In the genomic region with DNA sequence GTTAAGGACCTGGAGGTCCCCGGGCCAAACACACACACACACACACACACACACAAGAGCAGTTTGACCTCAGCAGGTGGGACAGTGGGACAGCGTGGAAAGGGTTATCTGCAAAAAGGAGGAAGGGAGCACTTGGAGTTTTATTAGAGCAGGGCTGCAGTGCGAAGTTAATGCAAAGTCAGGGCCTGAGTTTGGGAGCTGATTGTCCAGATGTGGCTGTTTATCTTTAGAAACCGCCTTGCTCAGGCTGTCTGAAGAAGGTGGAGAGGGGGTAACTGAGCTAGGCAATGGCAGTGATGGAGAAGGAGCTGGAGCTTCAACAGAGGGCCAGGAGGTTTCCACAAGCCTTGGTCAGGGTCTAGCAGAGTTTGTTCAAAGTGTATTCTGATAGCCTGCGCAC, we compare ENCODE assay signal across 21 mouse cellular contexts. TPM values are rescaled to one million over a fixed set of nuclear protein-coding genes. Genes with fewer than 3 reads are reported as not detected.
DNase-seq lines count a peak whose midpoint lies in the region; ATAC-seq and TF ChIP-seq lines count a peak whose summit lies in the region.
"Had no signal": no experiment of that assay in that cellular context is flagged by ENCODE, and none has a peak within 500 bp of the region (broad histone marks: within the 10 kb centered on the region; RNA-seq: fewer than 3 reads in every experiment).

No protein-coding gene starts in this region.

- peak in 1 of 2 experiments; percentile 53; a peak in 2 of 4 replicates for TF ChIP-seq EP300 in MEL (IDR thresholded peaks at IDR 0.05; ENCODE audit: low read depth in 1 of 2, low read length in 2 of 2)
- TF ChIP-seq EP300 in liver, postnatal 0 days (IDR thresholded peaks at IDR 0.05; ENCODE audit: low read depth) = peak; percentile 37; the same call in 1 of the 2 replicates

- H3K27me3 ChIP-seq in MEL (ENCODE audit: control insufficient read depth in 1 of 2, insufficient read depth in 2 of 2, low read length in 2 of 2) = no peaks in the 10 kb centered on the region
- H3K27me3 ChIP-seq in liver, embryonic 13.5 days = no peaks in the 10 kb centered on the region
- H3K27me3 ChIP-seq in liver, postnatal 0 days (ENCODE audit: insufficient read depth, low read length) = no peaks in the 10 kb centered on the region
- no peaks in the 10 kb centered on the region for H3K27me3 ChIP-seq in forebrain, embryonic 15.5 days
- H3K27me3 ChIP-seq: CH12.LX; heart, embryonic 13.5 days; hindbrain, embryonic 13.5 days had no signal

- H3K36me3 ChIP-seq in MEL (ENCODE audit: control insufficient read depth in 1 of 2, insufficient read depth in 2 of 2, low read length in 2 of 2) = peaks cover 1 to 8% of the 10 kb centered on the region in 2 experiments; a peak in 2 of 4 replicates
- H3K36me3 ChIP-seq in liver, embryonic 13.5 days = peaks cover 32% of the 10 kb centered on the region
- peaks cover 24% of the 10 kb centered on the region for H3K36me3 ChIP-seq in liver, postnatal 0 days (replicated peaks; ENCODE audit: insufficient read depth, low read length)
- peaks cover 46% of the 10 kb centered on the region for H3K36me3 ChIP-seq in forebrain, embryonic 15.5 days

- H3K9ac ChIP-seq in MEL (ENCODE audit: control insufficient read depth, low read depth, low read length, poor library complexity, severe bottlenecking) = no peak overlapping the region
- no peak overlapping the region; the same call in 1 of the 2 replicates for H3K9ac ChIP-seq in liver, embryonic 13.5 days
- H3K9ac ChIP-seq in liver, postnatal 0 days (replicated peaks) = no peak overlapping the region
- no peak overlapping the region for H3K9ac ChIP-seq in forebrain, embryonic 15.5 days (replicated peaks)
- H3K9ac ChIP-seq: heart, embryonic 13.5 days; hindbrain, embryonic 13.5 days had no signal

- no peak overlapping the region for H3K27ac ChIP-seq in MEL (ENCODE audit: control insufficient read depth, low read depth, low read length)
- peak overlapping the region; percentile 73 for H3K27ac ChIP-seq in liver, embryonic 13.5 days
- no peak overlapping the region for H3K27ac ChIP-seq in liver, postnatal 0 days (ENCODE audit: low read depth)
- H3K27ac ChIP-seq in forebrain, embryonic 15.5 days (replicated peaks) = no peak overlapping the region
- H3K27ac ChIP-seq: embryonic facial prominence, embryonic 10.5 days; gastrocnemius, adult 2 months; heart, embryonic 13.5 days; hindbrain, embryonic 13.5 days; hindbrain, postnatal 0 days had no signal

- ATAC-seq in erythroid progenitor cell, adult 5-6 weeks (replicated peaks; ENCODE audit: low FRiP score, poor library complexity, severe bottlenecking) = peak; percentile 67
- ATAC-seq in liver, embryonic 13.5 days (ENCODE audit: low read depth) = peak; percentile 81
- ATAC-seq in liver, postnatal 0 days = peak; percentile 65
- no peak for ATAC-seq in forebrain, embryonic 15.5 days (replicated peaks)
- ATAC-seq: hindbrain, postnatal 0 days had no signal

- TF ChIP-seq POLR2A in MEL (IDR thresholded peaks at IDR 0.05; ENCODE audit: control insufficient read depth in 1 of 2, insufficient read depth in 1 of 2, low read depth in 1 of 2, low read length in 2 of 2, poor library complexity in 1 of 2) = no peak

- no peak overlapping the region for H3K4me3 ChIP-seq in MEL (ENCODE audit: control insufficient read depth in 1 of 2, insufficient read depth in 1 of 2, low read depth in 2 of 2, low read length in 2 of 2)
- no peak overlapping the region for H3K4me3 ChIP-seq in liver, embryonic 13.5 days (replicated peaks)
- H3K4me3 ChIP-seq in liver, postnatal 0 days (ENCODE audit: low read depth, low read length) = no peak overlapping the region
- no peak overlapping the region for H3K4me3 ChIP-seq in forebrain, embryonic 15.5 days
- H3K4me3 ChIP-seq: embryonic facial prominence, embryonic 10.5 days; erythroblast, embryonic 14.5 days; gastrocnemius, adult 2 months; heart, embryonic 13.5 days; hindbrain, embryonic 13.5 days had no signal

- no peak for TF ChIP-seq CTCF in MEL (IDR thresholded peaks at IDR 0.05 in 2 of 3, conservative IDR thresholded peaks at IDR 0.05 in 1 of 3; ENCODE audit: control insufficient read depth in 1 of 3, insufficient read depth in 1 of 3, low read depth in 2 of 3, low read length in 3 of 3, poor library complexity in 1 of 3, severe bottlenecking in 1 of 3)
- no peak for TF ChIP-seq CTCF in liver, postnatal 0 days (IDR thresholded peaks at IDR 0.05; ENCODE audit: low read depth)

- DNase-seq in MEL (ENCODE audit: low read depth, low spot score) = peak; percentile 55
- DNase-seq in liver, embryonic 13.5 days = peak; percentile 48
- DNase-seq in liver, postnatal 0 days = no peak
- DNase-seq in neural tube, embryonic 10.5 days (ENCODE audit: extremely low spot score, low spot score) = no peak
- DNase-seq in layer of hippocampus, adult 11-12 months (ENCODE audit: low spot score) = no peak
- DNase-seq in cerebellum, postnatal 10 days = no peak
- DNase-seq: adrenal gland, adult 8-10 months; cerebellum, adult 11-12 months; cerebellum, adult 9-10 months; cerebellum, postnatal 36 days; gastrocnemius, adult 2 months; gastrocnemius, postnatal 25 days; heart, postnatal 36 days had no signal

- H3K9me3 ChIP-seq in MEL (replicated peaks; ENCODE audit: insufficient read depth, low read length) = no peaks in the 10 kb centered on the region
- H3K9me3 ChIP-seq in liver, embryonic 13.5 days (replicated peaks) = no peaks in the 10 kb centered on the region
- no peaks in the 10 kb centered on the region for H3K9me3 ChIP-seq in liver, postnatal 0 days (ENCODE audit: low read length)
- no peaks in the 10 kb centered on the region for H3K9me3 ChIP-seq in forebrain, embryonic 15.5 days
- H3K9me3 ChIP-seq: embryonic facial prominence, embryonic 10.5 days; heart, embryonic 13.5 days; hindbrain, embryonic 13.5 days had no signal

- peak overlapping the region; percentile 14; the same call in 1 of the 2 replicates for H3K4me2 ChIP-seq in liver, embryonic 13.5 days
- no peak overlapping the region for H3K4me2 ChIP-seq in liver, postnatal 0 days (ENCODE audit: low read depth, low read length)
- no peak overlapping the region for H3K4me2 ChIP-seq in forebrain, embryonic 15.5 days (replicated peaks)
- H3K4me2 ChIP-seq: heart, embryonic 13.5 days; hindbrain, embryonic 13.5 days had no signal

- TF ChIP-seq RAD21 in MEL (IDR thresholded peaks at IDR 0.05; ENCODE audit: low read depth, low read length) = no peak

- H3K79me2 ChIP-seq in MEL (ENCODE audit: control insufficient read depth, insufficient read depth, low read length, poor library complexity) = peaks cover 2% of the 10 kb centered on the region; the same call in 1 of the 2 replicates

- 41% methylated on average over 5 of the region's 5 CpGs for WGBS in liver, embryonic 13.5 days (ENCODE audit: insufficient replicate concordance)
- 63% methylated on average over 5 of the region's 5 CpGs for WGBS in liver, postnatal 0 days (ENCODE audit: insufficient replicate concordance)
- 86% methylated on average over 5 of the region's 5 CpGs for WGBS in forebrain, embryonic 15.5 days

- H3K4me1 ChIP-seq in MEL (ENCODE audit: control insufficient read depth in 1 of 2, insufficient read depth in 2 of 2, low read length in 2 of 2) = peaks cover 4 to 10% of the 10 kb centered on the region in 2 experiments
- peaks cover 44% of the 10 kb centered on the region for H3K4me1 ChIP-seq in liver, embryonic 13.5 days (replicated peaks)
- H3K4me1 ChIP-seq in liver, postnatal 0 days (ENCODE audit: insufficient read depth) = peaks cover 7% of the 10 kb centered on the region
- H3K4me1 ChIP-seq in forebrain, embryonic 15.5 days = peaks cover 11% of the 10 kb centered on the region

RNA-seq across cellular contexts. Expression of gene Spcs1, which starts 5.3 kb away (rescaled TPM):
- total RNA-seq in MEL (2012; rRNA removed) = 165 and 208 TPM in 2 replicates
- polyA plus RNA-seq in MEL (2012; ENCODE audit: insufficient read depth in 1 of 2, insufficient read length in 2 of 2, low read depth in 1 of 2, low replicate concordance in 2 of 2, missing spikeins in 1 of 2) = 100 to 1,000 TPM; 188 to 419 TPM
- 77.8 and 139 TPM in 2 replicates for total RNA-seq in erythroid progenitor cell, adult 5-6 weeks (2015; ENCODE audit: low replicate concordance)
- 41.7 and 80.6 TPM in 2 replicates for total RNA-seq in erythroid progenitor cell, adult 5-6 weeks (2017; ENCODE audit: low replicate concordance)
- 306 and 325 TPM in 2 replicates for polyA plus RNA-seq in liver, embryonic 13.5 days (2015; fragmentation: Nextera tagmentation; extraction: Ambion mirVana)
- polyA plus RNA-seq in liver, postnatal 0 days (2015; fragmentation: Nextera tagmentation; extraction: Ambion mirVana) = 346 and 365 TPM in 2 replicates
- 284 and 296 TPM in 2 replicates for polyA plus RNA-seq in forebrain, embryonic 15.5 days (2015; fragmentation: Nextera tagmentation; extraction: Ambion mirVana)

RNA-seq across cellular contexts. Expression of gene Glt8d1, which starts 5.6 kb away (rescaled TPM):
- 14.7 and 15.6 TPM in 2 replicates for total RNA-seq in MEL (2012; rRNA removed)
- 10 to 100 TPM in 1 of 2 experiments, not detected in 1; 19.2 TPM for polyA plus RNA-seq in MEL (2012; ENCODE audit: insufficient read depth in 1 of 2, insufficient read length in 2 of 2, low read depth in 1 of 2, low replicate concordance in 2 of 2, missing spikeins in 1 of 2)
- 21.0 and 37.8 TPM in 2 replicates for total RNA-seq in erythroid progenitor cell, adult 5-6 weeks (2015; ENCODE audit: low replicate concordance)
- 7.1 and 16.7 TPM in 2 replicates for total RNA-seq in erythroid progenitor cell, adult 5-6 weeks (2017; ENCODE audit: low replicate concordance)
- 20.3 and 21.5 TPM in 2 replicates for polyA plus RNA-seq in liver, embryonic 13.5 days (2015; fragmentation: Nextera tagmentation; extraction: Ambion mirVana)
- polyA plus RNA-seq in liver, postnatal 0 days (2015; fragmentation: Nextera tagmentation; extraction: Ambion mirVana) = 9.4 TPM in 2 replicates
- 50.5 and 53.3 TPM in 2 replicates for polyA plus RNA-seq in forebrain, embryonic 15.5 days (2015; fragmentation: Nextera tagmentation; extraction: Ambion mirVana)

RNA-seq across cellular contexts. Expression of gene Pbrm1, which starts 12.2 kb away (rescaled TPM):
- total RNA-seq in MEL (2012; rRNA removed) = 28.7 and 31.1 TPM in 2 replicates
- 10 to 100 TPM; 32.4 to 62.0 TPM for polyA plus RNA-seq in MEL (2012; ENCODE audit: insufficient read depth in 1 of 2, insufficient read length in 2 of 2, low read depth in 1 of 2, low replicate concordance in 2 of 2, missing spikeins in 1 of 2)
- total RNA-seq in erythroid progenitor cell, adult 5-6 weeks (2015; ENCODE audit: low replicate concordance) = 137 and 157 TPM in 2 replicates
- total RNA-seq in erythroid progenitor cell, adult 5-6 weeks (2017; ENCODE audit: low replicate concordance) = 163 and 194 TPM in 2 replicates
- polyA plus RNA-seq in liver, embryonic 13.5 days (2015; fragmentation: Nextera tagmentation; extraction: Ambion mirVana) = 65.7 and 72.4 TPM in 2 replicates
- 31.0 and 33.2 TPM in 2 replicates for polyA plus RNA-seq in liver, postnatal 0 days (2015; fragmentation: Nextera tagmentation; extraction: Ambion mirVana)
- 165 and 166 TPM in 2 replicates for polyA plus RNA-seq in forebrain, embryonic 15.5 days (2015; fragmentation: Nextera tagmentation; extraction: Ambion mirVana)

RNA-seq across cellular contexts. Expression of gene Gnl3, which starts 12.2 kb away (rescaled TPM):
- total RNA-seq in MEL (2012; rRNA removed) = 217 and 257 TPM in 2 replicates
- 100 to 1,000 TPM; 151 to 332 TPM for polyA plus RNA-seq in MEL (2012; ENCODE audit: insufficient read depth in 1 of 2, insufficient read length in 2 of 2, low read depth in 1 of 2, low replicate concordance in 2 of 2, missing spikeins in 1 of 2)
- total RNA-seq in erythroid progenitor cell, adult 5-6 weeks (2015; ENCODE audit: low replicate concordance) = 53.7 and 58.0 TPM in 2 replicates
- total RNA-seq in erythroid progenitor cell, adult 5-6 weeks (2017; ENCODE audit: low replicate concordance) = 33.6 and 40.5 TPM in 2 replicates
- polyA plus RNA-seq in liver, embryonic 13.5 days (2015; fragmentation: Nextera tagmentation; extraction: Ambion mirVana) = 133 and 159 TPM in 2 replicates
- polyA plus RNA-seq in liver, postnatal 0 days (2015; fragmentation: Nextera tagmentation; extraction: Ambion mirVana) = 67.4 and 71.9 TPM in 2 replicates
- 60.2 and 62.4 TPM in 2 replicates for polyA plus RNA-seq in forebrain, embryonic 15.5 days (2015; fragmentation: Nextera tagmentation; extraction: Ambion mirVana)

RNA-seq across cellular contexts. Expression of gene Nek4, which starts 55.6 kb away (rescaled TPM):
- total RNA-seq in MEL (2012; rRNA removed) = 16.6 and 18.4 TPM in 2 replicates
- 10 to 100 TPM in 1 of 2 experiments, not detected in 1; 19.3 TPM for polyA plus RNA-seq in MEL (2012; ENCODE audit: insufficient read depth in 1 of 2, insufficient read length in 2 of 2, low read depth in 1 of 2, low replicate concordance in 2 of 2, missing spikeins in 1 of 2)
- 0.36 and 2.9 TPM in 2 replicates for total RNA-seq in erythroid progenitor cell, adult 5-6 weeks (2015; ENCODE audit: low replicate concordance)
- 1.8 and 2.2 TPM in 2 replicates for total RNA-seq in erythroid progenitor cell, adult 5-6 weeks (2017; ENCODE audit: low replicate concordance)
- 5.6 and 6.7 TPM in 2 replicates for polyA plus RNA-seq in liver, embryonic 13.5 days (2015; fragmentation: Nextera tagmentation; extraction: Ambion mirVana)
- polyA plus RNA-seq in liver, postnatal 0 days (2015; fragmentation: Nextera tagmentation; extraction: Ambion mirVana) = 2.8 and 3.1 TPM in 2 replicates
- polyA plus RNA-seq in forebrain, embryonic 15.5 days (2015; fragmentation: Nextera tagmentation; extraction: Ambion mirVana) = 16.7 and 17.3 TPM in 2 replicates

Comparison
In these comparisons a context has a peak if more than half of its experiments do, and no peak if none do; other contexts are left out.
1. DNase-seq: peak in MEL (single experiment) and liver, embryonic 13.5 days (single experiment); none in liver, postnatal 0 days (single experiment), neural tube, embryonic 10.5 days (single experiment), layer of hippocampus, adult 11-12 months (single experiment) and cerebellum, postnatal 10 days (0 of 2).